Mouse (Mus musculus) kidney, postnatal 10 days (tissue): ENCODE measurements around the gene Podxl.

Source experiments
- DNase-seq: peaks from one replicate; pipeline ENCODE4 v3.0.0; 2021; ENCODE audit warnings: mixed read lengths

Podxl gene

GRCm38 (mm10) chr6:31563235-31564181 is at the start of gene Podxl:
Gene Podxl (minus strand): TSS chr6:31563981.
- DNase-seq, result peak; percentile 92

- DNase-seq, result no peak
These were observed 48.9 kb upstream of the Podxl start for GRCm38 (mm10) chr6:31612560-31613270.

GRCm38 (mm10) chr6:31606429-31606828 is 42.6 kb upstream of the Podxl start:
- no peak for DNase-seq

GRCm38 (mm10) chr6:31604629-31605265 is 41.0 kb upstream of the Podxl start:
- DNase-seq, result no peak

GRCm38 (mm10) chr6:31602489-31602888 is 38.7 kb upstream of the Podxl start:
- no peak for DNase-seq

- DNase-seq, result no peak
These were observed 37.4 kb upstream of the Podxl start for GRCm38 (mm10) chr6:31601131-31601530.

GRCm38 (mm10) chr6:31599863-31600262 is 36.1 kb upstream of the Podxl start:
- no peak for DNase-seq

GRCm38 (mm10) chr6:31598349-31598911 is 34.6 kb upstream of the Podxl start:
- no peak for DNase-seq

- DNase-seq, result no peak
These were observed 33.3 kb upstream of the Podxl start for GRCm38 (mm10) chr6:31597136-31597460.

- DNase-seq, result peak; percentile 66
These were observed 32.8 kb upstream of the Podxl start for GRCm38 (mm10) chr6:31596346-31597135.

GRCm38 (mm10) chr6:31592579-31593238 is 28.9 kb upstream of the Podxl start:
- peak; percentile 52 for DNase-seq

- DNase-seq, result no peak
These were observed 28.3 kb upstream of the Podxl start for GRCm38 (mm10) chr6:31592128-31592527.

- no peak for DNase-seq
These were observed 27.9 kb upstream of the Podxl start for GRCm38 (mm10) chr6:31591676-31592075.

- no peak for DNase-seq
These were observed 27.0 kb upstream of the Podxl start for GRCm38 (mm10) chr6:31590754-31591153.

- peak; percentile 39 for DNase-seq
These were observed 25.5 kb upstream of the Podxl start for GRCm38 (mm10) chr6:31589268-31589667.

GRCm38 (mm10) chr6:31587655-31588054 is 23.9 kb upstream of the Podxl start:
- DNase-seq, result no peak

GRCm38 (mm10) chr6:31586127-31586526 is 22.3 kb upstream of the Podxl start:
- no peak for DNase-seq

GRCm38 (mm10) chr6:31576151-31576550 is 12.4 kb upstream of the Podxl start:
- no peak for DNase-seq

- no peak for DNase-seq
These were observed 11.3 kb upstream of the Podxl start for GRCm38 (mm10) chr6:31575063-31575462.

- DNase-seq, result no peak
These were observed 7.7 kb upstream of the Podxl start for GRCm38 (mm10) chr6:31571459-31571858.

- no peak for DNase-seq
These were observed 4.4 kb upstream of the Podxl start for GRCm38 (mm10) chr6:31568070-31568595.

- no peak for DNase-seq
These were observed 3.4 kb upstream of the Podxl start for GRCm38 (mm10) chr6:31567200-31567599.
